Mouse (Mus musculus) layer of hippocampus, postnatal 14 days (tissue): ENCODE measurements around the gene Olfr91. TPM values are rescaled to one million over a fixed set of nuclear protein-coding genes. Genes with fewer than 3 reads are reported as not detected.
"Not testable (repeated sequence)": the region's sequence is repeated elsewhere in the genome, so short reads cannot be mapped to it uniquely, and the experiment has no call there.

ENCODE experiments used
- DNase-seq, 2 experiments: peaks; one replicate each; pipeline ENCODE4 v3.0.0; 2021 to 2022; ENCODE audit warnings: low spot score in 2 of 2, mixed read lengths in 1 of 2
- long read RNA-seq, 2 experiments: library from polyadenylated mRNA; stranded (forward); transcript quantifications; one replicate each; pipeline ENCODE4 v2.0.0; 2021
- total RNA-seq, 2 experiments: library from RNA; stranded (reverse); gene quantifications; 2 replicates each; pipeline ENCODE4 v1.2.3; 2021

The Olfr91 gene
- not detected for total RNA-seq
- long read RNA-seq, experiment 1, result 0 reads
- long read RNA-seq, experiment 2, result 0 reads

DNA sequence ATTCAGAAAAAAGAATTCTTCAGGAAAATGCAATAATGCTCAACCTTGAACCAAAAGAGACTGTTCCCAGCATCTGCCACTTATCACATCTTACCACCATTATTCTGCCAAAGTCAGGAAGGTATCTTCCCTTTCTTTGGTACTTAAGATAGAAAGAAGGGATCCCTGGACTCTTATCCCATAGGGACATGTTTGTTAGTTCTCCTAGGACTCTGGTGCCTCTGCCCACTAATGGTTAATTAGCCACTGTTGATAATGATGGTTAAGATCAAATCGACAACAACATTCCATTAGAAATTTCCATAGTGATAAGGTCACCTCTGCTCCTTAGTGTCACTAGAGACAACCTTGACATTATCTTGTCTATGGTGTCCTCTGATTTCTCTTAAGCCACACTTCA, at the start of gene Olfr91:
TSS of gene Olfr91 (minus strand) at position 101 of the 400 bp plus-strand sequence.
- no peak for DNase-seq

DNA sequence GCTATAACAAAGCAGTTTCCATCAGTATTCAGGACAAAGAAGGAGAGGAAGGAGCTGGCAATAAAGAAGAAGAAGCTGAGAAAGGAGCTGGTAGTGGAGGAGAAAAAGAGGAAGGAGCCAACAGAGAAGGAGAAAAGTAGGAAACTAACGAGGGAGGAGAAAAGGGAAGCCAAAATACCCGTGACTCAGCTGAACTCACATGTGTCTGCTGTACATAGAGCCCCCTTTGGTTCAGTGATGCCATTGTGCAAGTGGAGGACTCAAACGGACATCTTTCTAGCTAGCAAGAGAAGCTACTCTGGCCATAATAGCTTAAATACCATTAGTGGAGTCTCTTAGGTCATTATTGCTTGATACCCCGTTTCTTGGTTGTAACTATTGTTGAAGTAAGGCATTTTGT, 33.3 kb upstream of the Olfr91 start:
- DNase-seq, result not testable (repeated sequence)

DNA sequence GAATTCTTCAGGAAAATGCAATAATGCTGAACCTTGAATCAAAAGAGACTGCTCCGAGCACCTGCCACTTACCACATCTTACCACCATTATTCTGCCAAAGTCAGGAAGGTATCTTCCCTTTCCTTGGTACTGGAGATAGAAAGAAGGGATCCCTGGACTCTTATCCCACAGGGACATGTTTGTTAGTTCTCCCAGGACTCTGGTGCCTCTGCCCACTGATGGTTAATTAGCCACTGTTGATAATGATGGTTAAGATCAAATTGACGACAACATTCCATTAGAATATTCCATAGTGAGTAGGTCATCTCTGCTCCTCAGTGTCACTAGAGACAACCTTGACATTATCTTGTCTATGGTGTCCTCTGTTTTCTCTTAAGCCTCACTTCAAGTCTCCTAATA, 21.9 kb upstream of the Olfr91 start, which contains the start of gene Olfr92:
TSS of gene Olfr92 (minus strand) at position 101 of the 400 bp plus-strand sequence.
- DNase-seq, result no peak

DNA sequence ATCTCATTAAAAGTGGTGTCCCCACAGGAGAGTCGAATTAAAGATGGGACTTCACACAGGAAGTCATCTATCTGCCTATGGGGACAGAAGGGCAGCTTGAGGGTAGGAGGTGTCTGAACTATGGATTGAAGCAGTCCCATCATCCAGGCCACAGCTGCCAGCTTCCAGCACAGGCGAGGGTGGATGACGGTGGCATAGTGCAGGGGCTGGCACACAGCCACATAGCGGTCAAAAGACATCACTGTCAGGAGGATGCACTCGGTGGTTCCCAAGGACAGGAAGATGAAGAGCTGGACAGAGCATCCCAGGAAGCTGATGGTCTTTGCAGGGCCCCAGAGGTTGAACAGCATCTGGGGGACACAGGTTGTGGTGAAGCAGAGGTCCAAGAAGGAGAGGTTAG, 4.8 kb downstream of the Olfr91 start:
- no peak for DNase-seq

DNA sequence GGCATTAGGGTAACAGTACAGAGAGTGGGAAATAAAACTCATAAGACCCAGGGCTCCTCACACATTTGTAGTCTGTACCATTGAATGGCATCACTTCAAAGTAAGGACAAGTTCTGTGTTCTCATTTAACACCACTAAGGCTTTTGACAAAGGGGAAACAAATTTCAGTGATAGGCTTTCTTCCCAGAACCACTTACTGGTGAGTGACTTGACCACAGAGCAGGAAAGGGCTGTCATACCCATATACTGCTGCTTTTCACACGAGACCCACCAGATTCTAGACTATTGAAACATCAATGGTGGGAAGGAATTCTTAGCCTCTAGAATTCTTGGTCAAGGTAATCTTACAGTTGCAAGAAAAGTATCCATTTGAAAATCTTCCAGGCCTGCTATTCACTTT, 5.9 kb downstream of the Olfr91 start:
- DNase-seq, result no peak

DNA sequence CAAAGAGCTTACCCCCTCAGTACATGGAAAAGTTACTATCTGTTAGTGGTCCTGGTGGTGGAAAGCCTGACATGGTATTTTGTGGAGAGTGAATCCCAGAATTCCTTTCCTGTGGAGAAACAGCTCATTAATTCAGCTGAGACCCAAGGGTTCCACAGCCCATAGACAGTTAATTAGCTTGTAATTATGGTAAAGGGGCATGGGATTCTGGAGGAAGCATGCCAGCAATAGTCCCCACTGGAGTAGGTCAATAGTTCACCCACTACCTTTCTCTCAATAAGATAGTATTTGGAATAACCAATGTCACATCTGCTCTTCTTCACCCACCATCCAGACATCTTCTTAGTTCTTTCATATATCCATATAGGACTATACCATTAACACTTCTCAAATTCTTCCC, 9.7 kb downstream of the Olfr91 start, which contains the start of gene Olfr90:
TSS of gene Olfr90 (minus strand) at position 101 of the 400 bp plus-strand sequence.
- no peak for DNase-seq

DNA sequence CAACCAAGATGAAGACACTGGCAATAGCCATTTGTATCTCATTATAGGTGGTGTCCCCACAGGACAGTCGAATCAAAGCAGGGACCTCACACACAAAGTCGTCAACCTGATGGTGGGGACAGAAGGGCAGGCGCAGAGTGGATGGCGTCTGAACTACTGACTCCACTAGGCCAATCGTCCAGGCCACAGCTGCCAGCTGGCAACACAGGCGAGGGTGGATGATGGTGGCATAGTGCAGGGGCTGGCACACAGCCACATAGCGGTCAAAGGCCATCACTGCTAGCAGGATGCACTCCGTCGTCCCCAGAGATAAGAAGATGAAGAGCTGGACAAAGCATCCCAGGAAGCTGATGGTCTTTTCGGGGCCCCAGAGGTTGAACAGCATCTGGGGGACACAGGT, 12.5 kb downstream of the Olfr91 start:
- DNase-seq, result peak in 1 of 2 experiments; percentile 1

DNA sequence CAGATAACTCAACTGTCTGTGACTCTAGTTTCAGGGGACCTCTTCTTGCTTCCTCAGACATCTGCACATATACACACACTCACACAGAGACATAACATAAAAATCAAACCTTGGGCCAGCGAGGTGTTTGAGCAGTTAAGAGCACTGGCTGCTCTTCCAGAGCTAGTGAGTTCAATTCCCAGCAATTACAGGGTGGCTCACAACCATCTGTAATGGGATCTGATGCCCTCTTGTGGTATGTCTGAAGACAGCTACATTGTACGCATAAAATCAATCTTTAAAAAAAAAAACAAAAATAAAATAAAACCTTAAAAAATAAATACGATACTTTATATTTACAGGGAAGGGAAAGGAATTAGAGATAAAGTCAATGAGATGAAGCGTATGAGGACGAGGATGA, 13.4 kb downstream of the Olfr91 start:
- DNase-seq, result peak in 1 of 2 experiments; percentile 5

DNA sequence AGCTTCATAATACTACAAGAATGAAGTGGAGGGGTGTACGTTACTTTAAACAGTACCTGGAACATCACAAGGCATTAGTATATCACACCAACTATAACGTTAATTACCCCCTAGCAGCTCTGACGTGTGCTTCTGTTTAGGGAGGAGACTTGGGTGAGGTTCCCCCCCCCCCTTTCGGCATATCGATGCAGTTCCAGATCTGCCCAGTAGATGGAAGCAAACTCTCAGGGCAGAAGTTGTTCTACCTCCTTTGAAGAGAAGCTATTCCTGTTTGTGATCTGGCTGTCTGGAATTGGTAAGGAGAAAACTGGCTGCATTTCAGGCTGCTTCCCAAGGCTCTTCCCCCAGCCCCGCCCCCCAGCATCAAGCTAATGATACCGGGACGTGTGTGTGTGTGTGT, 14.8 kb downstream of the Olfr91 start:
- DNase-seq, result peak in 1 of 2 experiments; percentile 41

DNA sequence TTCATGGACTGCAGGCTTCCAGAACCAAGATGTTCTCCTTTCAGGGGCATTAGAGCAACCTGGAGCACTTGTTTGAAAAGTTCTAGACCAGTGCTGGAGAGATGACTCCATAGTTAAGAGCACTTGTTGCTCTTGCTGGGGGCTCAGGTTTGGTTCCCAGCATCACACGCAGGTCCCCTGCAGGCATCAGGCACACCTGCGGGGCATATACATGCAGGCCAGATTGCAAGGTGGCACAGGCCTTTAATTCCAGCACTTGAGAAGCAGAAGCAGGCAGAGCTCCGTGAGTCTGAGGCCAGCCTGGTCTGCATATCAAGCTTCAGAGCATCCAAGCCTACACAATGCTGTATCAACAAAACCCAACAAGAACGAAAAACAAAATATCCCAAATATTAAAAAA, 16.4 kb downstream of the Olfr91 start:
- DNase-seq, result no peak

DNA sequence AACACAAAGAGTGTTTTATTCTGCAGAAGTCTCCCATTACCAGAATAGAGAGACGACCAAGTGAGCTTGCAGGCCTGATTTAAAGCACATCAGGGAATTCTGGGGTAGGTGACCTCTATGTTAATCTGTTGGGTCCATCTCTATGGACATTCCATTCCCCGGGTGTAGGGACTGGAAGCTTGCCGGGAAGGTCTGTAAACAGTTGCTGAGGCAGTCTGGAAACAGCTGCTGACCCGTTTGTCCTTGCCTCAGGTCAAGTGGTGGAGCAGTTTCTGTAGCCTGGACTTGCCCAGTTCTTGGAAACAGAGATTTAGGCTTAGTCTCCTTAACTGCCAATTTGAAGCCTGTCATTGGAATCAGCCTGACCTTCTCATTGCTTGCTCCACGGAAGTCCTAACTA, 18.0 kb downstream of the Olfr91 start:
- peak; percentile 16 to 49 for DNase-seq

DNA sequence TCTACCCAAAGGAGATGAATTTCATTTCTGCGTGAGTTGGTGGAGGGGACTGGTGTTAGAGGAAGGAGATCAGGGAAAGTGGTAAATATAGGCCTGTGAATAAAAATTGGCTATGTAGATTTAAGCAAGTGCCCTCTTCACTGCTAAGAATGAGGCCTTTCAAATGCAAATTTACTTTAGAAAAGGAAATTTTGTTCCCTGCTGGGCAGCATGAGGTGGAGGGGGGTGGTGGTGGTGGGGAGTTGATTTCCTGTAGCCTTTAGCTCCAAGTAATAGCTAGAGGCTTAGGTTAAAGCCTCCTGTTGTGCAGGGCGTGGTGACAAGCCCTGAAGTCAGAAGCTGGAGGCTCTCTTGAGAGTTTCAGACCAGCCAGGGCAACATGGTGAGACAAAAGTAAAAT, 19.1 kb downstream of the Olfr91 start:
- DNase-seq, result peak; percentile 7 to 17

DNA sequence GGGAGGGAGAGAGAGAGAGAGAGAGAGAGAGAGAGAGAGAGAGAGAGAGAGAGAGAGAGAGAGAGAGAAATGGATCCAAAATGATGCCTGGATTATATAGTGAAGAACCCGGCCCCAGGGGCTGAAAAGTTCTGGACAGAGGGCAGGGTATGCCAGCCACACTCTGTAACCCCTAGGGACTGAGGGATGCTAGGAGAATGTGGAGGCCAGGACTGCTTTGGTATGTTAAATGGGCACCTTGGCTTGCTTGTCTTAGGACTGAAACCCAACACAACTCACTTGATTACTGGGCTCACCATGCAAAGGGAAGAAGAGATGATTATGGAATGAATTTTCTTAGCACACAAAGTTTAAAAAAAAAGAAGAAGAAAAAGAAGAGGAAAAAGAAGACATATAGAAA, 19.9 kb downstream of the Olfr91 start:
- peak; percentile 2 to 3 for DNase-seq

DNA sequence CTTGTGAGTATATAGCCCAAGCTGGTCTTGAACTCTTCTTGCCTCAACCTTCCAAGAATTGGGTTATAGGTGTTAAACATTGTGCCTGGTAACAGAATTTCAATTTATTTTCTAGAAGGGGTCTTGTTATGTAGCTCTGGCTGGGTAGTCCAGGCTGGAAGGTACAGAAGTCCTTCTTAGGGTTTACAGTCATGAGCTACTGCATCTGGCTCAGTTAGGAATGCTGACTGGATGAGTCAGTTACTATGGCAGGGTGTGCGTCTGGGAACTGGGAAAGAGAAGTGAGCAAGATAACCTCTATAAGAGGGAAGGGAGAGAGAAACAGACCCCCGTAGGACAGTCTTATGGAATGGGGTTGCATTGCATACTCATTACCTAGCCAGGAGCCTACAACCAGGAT, 22.3 kb downstream of the Olfr91 start:
- DNase-seq, result no peak

DNA sequence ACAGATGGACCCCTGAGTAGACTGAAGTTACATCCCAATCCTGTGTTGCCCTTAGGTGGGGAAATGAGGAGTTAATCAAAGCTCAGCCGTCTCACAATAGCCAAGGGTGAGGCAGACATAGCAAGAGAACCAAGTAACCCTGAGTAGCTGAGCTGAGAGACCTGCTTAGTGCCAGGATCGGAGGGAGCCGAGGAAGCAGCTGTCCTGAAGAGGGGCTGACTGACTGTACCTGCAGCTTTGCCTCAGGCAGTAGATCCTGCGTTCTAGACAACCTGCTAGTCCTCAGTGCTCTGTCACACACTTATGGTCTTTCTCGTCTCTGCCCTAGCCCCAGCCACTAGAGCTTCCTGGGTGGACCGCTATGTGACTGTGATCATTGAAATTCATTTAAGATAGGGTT, 22.9 kb downstream of the Olfr91 start:
- peak; percentile 1 for DNase-seq

DNA sequence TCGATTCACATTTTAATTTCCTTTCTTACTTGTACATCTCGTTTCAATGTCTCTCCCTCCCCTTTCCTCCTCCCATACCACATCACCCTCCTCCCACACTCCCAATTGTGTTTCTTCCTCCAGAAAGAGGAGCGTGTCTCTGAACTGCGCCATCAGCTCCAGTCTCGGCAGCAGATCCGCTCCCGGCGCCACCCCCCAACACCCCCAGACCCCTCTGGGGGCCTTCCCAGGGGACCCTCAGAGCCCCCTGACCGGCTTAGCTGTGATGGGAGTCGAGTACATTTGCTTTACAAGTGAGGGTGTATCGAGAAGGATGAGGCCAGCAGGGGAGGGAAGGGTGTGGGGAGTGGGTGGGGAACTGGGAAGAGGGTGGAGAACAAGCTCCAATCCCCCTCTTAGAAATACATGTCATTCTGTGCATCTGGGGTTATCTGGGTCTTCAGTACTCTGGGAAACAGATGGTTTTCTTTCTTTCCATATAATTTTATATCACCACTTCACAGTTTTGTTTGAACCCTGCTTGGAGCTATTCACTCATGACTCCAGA, 25.3 kb downstream of the Olfr91 start:
- DNase-seq, result peak in 1 of 2 experiments; percentile 5

DNA sequence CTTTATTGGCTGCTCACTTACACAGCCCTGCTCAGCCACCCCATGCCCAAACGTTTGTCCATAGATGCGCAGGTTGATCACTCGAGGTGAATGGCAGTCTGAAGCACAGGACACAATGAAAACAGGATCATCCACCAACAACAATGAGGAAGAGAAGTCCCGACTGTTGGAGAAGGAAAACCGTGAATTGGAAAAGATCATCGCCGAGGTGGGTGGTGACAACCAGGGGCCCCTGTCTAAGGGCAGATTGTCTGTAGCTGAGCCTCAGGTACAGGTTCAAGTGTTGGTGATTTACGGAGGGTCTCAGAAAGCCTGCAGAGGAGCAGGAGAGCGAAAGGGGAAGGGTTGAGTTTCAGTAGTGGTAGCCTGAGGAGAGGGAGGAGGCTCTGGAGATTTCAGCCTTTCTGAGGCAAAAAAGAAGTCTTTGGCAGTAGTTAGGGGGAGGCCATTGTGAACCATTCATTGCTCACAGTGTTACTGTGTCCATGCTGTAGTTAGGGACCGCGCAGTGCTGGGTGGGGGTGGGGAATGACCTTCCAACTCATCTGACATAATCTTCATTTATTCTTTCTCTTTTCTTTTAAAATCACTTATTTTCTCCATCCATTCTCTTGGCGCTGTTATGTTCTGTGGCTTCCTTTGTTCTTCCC, 25.9 kb downstream of the Olfr91 start:
- peak in 1 of 2 experiments; percentile 3 for DNase-seq

DNA sequence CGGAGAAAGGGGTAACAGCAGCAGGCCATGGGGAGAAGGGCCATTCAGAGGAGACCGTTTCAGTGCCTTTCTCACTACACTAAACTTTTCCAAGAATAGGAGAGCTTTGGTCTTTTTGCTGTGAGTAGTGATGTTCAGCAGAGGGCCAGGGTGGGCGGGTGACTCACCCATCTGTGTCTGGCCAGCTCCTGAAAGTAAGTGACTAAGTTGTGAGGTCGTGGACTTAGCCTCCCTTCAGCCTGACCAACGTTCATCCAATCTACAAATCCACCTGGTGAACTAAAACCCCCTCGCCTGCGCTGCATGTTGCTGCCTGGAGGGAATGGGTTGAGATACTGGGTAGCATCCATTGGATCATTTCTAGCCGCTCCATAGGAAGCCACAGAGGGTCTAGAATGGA, 28.0 kb downstream of the Olfr91 start:
- peak in 1 of 2 experiments; percentile 4 for DNase-seq

DNA sequence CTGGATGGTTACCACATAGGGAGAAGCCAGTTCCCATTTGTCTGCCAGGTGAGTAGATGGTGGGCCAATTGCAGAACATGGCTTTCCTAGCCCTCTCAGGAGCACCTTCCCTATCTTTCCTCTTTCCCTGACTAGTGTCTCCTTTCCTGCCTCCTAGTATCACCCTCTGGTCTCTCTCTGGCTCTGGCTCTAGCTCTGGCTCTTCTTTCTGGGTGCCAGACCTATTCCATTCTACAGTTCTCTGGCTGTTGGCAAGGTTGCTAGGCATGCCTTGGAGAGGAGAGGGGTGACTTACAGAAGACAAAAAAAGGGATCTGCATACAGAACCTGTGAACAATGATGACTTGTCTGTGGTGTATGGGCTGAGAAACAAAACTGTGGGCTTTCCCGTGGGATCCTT, 30.2 kb downstream of the Olfr91 start:
- peak in 1 of 2 experiments; percentile 15 for DNase-seq

DNA sequence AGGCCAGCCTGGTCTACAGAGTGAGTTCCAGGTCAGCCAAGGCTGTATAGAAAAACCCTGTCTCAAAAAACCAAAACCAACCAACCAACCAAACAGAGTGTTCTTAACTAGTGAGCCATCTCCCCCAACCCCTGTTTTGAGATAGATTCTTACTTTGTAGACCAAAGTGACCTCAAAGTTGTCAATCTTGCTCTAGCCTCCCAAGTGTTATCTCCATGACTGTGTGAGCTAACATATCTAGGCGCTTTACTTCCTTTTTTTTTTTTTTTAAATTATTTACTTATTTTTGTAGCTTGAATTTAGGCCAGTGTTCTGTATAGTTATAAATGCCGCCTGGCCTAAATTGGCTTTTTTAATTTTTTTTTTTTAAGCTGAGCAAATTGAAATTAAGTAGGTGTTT, 32.1 kb downstream of the Olfr91 start:
- no peak for DNase-seq

DNA sequence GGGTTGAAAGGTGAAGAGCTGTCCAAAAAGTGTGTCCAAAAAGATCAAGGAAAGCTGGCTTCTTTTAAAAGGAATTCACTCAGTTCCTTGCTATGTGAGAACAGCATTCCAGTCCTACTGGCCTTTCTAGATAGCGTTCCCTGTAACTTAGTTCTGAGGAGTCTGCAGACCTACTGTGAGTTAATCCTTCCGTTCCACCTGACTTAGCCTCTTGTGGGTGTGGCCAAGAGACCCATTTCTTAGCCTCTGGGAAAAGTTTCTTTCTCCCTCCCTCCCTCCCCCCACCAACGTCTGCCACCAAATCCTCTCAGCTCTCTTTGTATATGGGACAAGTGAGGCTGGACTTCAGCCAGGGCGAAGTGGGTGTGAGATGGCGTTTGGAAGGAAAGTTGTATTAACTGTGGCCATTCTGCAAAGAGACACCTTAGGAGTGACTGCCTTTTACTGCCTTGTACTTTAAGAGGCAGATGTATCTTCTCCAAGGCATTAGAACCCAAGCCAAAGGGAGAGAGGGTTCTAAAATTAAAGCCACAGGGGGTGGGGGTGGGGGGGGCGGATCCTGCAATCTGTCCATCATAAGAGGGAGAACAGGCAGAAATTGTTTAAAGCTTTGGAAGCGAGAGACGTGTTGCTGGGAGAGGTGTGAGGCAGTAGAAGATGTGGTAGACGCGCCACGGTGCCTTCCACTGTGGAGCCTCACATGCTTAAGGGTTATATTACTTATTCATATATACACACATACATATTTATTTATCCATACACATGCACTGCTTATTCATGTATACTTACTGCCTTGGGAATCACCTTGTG, 34.2 kb downstream of the Olfr91 start:
- DNase-seq, result no peak

DNA sequence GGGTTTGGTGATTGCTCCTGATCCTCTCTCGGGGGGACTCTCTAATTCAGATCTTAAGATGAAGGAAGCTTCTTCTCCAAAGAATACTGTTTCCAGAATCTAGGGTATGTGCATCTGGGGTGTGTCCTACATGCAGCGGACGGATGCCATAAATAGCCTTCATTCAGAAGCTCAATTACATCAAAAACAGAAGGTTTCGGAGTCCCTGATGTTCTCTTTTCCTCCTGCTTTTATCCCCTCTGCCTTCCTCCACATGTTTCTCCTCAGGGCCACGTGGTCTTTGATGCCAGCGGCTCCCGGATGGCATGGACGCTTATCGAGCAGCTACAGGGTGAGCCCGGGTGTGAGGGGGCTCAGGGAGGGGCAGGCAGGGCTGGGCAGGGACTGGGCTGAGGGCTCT, 35.0 kb downstream of the Olfr91 start:
- DNase-seq, result no peak
